Mouse (Mus musculus): ENCODE data around the gene Trio.

- TF ChIP-seq TAL1 (IDR thresholded peaks at IDR 0.05; ENCODE audit: low read length): no peak
- TF ChIP-seq GATA1 (IDR thresholded peaks at IDR 0.05; ENCODE audit: low read length): no peak
These were observed 219.4 kb downstream of the Trio start for GRCm38 (mm10) chr15:27806219-27806618.
